Mouse (Mus musculus) gastrocnemius, adult 8-10 months (tissue): Measurements from ENCODE around the gene Tgfb1. TPM values are rescaled to one million over a fixed set of nuclear protein-coding genes. Genes with fewer than 3 reads are reported as not detected.

ENCODE experiments used
- DNase-seq, 2 experiments: peaks; one replicate each; pipeline ENCODE4 v3.0.0; 2022; ENCODE audit warnings: low spot score in 2 of 2
- total RNA-seq, 4 experiments: library from RNA; stranded (reverse); gene quantifications; 2 replicates each; pipeline ENCODE4 v1.2.4; 2022

The Tgfb1 gene
- total RNA-seq, 4 experiments from 2014 or later, result 2.1 to 4.7 (median 3.9) TPM

GRCm38 (mm10) chr7:25729396-25729795 lies 42.6 kb downstream of the Tgfb1 start:
- DNase-seq, result no peak

DNA sequence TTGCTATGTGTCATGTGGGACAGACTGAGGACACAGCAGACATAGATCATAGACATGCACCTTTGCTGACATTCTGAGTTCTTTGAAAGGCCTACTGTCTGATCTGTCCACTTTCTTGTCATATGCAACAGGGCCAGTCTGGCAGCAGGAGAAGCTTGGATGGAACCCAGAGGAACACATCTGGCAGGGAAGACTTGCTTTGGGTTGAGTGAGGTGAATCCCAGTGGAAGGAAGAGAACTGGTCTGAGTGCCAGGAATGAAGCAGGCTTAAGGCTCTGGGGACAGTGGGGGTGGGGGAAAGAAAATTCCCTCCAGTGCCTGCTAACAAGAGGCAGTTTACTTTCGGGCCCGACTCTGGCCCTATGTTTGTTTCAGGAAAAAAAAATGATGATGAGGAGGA lies 43.1 kb downstream of the Tgfb1 start:
- peak; percentile 67 to 71 for DNase-seq

DNA sequence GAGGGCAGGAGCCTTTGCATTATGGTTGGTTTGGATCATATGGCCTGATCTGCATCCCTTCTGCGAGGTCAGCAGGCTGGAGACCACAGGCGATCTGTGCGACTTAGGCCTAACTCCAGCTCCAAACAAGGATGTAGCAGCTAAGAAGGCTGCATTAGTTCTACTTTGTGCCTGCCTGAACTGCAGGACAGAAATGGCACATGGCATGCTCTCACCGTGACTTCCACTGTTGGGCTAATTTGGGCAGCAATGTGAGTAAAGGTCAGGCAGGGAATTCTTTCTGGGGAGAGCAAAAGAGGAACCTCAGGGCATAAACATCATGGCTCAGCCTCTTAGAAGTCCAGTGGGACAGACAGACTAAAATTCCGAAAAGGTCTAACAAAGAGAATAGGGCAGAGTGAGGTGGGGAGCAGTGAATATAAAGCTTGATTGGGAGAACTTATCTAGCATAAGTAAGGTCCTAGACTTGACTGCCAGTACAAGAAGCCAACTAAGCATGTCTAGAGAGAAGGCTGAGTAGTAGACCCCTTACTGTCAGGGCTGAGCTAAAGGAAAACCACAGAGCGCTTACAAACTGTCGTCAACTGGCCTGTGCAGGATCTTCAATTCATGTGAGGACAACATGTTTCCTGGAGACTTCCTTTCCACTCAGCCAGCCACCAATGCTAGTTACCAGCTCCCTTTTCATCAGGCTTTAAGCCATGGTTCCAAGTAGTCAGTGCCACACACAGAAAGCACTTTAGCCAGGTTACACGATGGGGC lies 44.7 kb downstream of the Tgfb1 start:
- no peak for DNase-seq

GRCm38 (mm10) chr7:25734991-25735390 lies 48.2 kb downstream of the Tgfb1 start:
- DNase-seq, result no peak

DNA sequence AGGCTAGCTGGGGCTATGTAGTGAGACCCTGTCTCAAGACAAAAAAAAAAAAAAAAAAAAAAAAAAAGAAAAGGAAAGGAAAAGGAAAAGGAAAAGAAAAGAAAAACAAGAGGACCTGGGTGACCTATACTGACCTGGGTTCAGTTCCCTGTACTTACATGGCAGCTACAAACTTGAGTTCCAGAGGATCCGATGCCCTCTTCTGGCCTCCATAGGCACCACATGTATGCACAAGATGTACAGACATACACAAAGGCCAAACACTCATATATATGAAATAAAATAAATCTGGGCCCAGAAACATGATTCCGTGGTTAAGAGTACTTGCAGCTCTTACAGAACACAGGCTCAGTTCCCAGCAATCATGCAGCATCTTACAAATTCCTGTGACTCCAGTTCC lies 50.1 kb downstream of the Tgfb1 start:
- DNase-seq, result no peak

DNA sequence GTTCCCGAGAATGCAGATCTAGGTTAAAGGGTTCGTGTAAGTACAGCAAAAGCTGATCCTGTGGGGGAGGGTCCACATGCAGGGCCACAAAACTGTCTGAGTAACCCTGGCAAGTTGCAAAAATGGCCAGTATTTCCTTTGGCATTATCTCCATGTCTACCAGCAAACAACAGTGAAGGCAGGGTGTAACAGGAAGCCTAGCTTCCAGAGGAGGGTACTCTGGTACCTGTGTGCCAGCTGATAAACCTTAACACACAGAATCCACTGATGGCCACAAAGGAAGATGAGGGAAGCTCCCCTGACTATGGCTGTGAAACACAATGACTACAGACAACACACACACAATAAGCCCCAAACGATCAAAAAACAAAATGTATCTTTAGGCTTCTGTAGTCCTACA lies 51.5 kb downstream of the Tgfb1 start:
- DNase-seq, result no peak

DNA sequence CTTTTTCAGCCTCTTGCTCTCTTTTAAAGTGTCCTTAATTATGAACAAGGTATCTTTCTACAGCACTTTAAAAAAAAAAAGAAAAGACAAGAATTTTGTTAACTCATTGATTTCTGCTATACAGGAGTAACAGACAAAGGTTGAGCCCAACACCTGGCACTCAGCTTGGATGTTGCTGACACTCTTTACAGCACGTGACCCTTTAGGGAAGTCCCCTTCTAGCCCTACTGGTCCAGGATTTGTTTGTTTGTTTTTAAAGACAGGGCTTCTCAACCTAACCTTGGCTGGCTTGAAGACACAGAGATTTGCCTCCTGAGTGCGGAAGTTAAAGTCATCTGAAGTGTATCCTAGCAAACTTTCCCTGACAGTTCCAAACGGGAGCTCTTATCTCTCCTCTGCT lies 60.0 kb downstream of the Tgfb1 start:
- no peak for DNase-seq

DNA sequence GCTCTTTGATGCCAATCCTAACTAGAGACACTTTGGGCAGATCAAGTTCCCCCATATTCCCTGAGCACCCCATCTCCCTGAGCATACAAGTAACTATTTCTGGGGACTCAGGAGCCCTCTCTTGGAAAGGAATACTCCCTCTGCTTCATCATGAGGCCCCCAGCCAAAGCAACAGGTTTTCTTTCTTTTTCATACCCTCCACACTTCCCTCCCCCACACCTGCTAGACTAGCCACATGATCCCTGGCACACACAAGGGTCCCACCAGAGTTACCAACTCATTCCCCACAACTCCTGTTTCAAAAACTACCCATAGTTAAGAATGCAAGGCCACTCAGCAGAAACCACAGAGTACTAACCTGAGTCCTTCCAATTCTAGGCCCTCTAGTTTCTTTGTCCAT lies 66.3 kb downstream of the Tgfb1 start:
- no peak for DNase-seq

DNA sequence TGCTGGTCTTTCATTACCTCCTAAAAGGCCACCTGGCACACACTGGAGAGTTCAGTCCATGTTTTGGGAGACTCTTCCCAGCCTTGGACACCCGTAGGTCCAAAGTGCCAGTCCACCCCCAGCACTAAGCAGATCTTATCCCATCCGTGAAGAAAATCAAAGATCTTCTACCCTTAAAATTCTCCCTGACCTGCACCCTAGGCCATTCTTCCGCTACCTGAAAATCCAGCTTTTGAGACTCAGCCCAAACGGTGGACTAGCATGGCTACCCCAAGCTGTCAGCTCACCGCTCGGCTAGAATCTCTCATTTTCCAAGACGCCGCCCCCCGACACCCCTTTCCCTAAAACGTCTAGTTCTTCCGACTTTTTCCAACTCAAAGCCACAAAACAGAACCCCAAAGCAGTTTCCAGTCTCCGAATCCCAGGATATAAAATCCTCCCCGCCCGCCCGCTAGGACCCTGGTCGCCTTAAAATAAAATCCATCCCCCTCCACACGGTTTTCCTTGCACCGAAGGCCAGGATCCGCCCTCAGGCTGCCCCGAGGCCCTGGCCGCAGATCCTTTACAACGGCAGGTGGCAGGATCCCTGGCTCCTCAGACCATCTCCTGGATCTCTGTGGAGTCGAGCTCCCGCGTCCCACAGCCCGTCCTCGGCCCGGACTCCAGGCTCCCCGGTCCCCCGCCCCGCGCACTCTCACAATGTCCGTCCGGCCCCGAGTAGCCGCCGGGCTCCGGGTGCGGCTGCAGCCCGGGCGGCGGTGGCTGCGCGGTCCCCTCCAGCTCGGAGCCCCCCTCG lies 67.0 kb downstream of the Tgfb1 start:
- peak in 1 of 2 experiments; percentile 46 for DNase-seq

- no peak for DNase-seq
Measured at GRCm38 (mm10) chr7:25754439-25754737, 67.6 kb downstream of the Tgfb1 start.

Other genes starting within 250 kb of the Tgfb1 start
- gene Ceacam1, start 209.4 kb upstream of the Tgfb1 start, total RNA-seq, result 1 to 10 TPM; 1.9 to 4.8 (median 3.3) TPM
- under 1 TPM; 0.17 to 0.67 (median 0.33) TPM for gene Ceacam2, start 147.1 kb upstream of the Tgfb1 start, total RNA-seq
- not detected for gene Erich4, start 71.1 kb upstream of the Tgfb1 start, total RNA-seq
- gene Dmac2, start 67.6 kb upstream of the Tgfb1 start, total RNA-seq, result 10 to 100 TPM; 32.4 to 38.1 (median 36.0) TPM
- 1 to 10 TPM in 2 of 4 experiments, under 1 TPM in 2; 0.22 to 1.5 (median 0.95) TPM for gene B3gnt8, start 60.3 kb upstream of the Tgfb1 start, total RNA-seq
- gene Bckdha, start 28.0 kb upstream of the Tgfb1 start, total RNA-seq, result 100 to 1,000 TPM; 116 to 140 (median 128) TPM
- 10 to 100 TPM; 24.3 to 32.8 (median 27.2) TPM for gene Exosc5, start 27.8 kb upstream of the Tgfb1 start, total RNA-seq
- gene Tmem91, start 11.8 kb upstream of the Tgfb1 start, total RNA-seq, result not detected
- gene B9d2, start 6.2 kb upstream of the Tgfb1 start, total RNA-seq, result 10 to 100 TPM in 1 of 4 experiments, 1 to 10 TPM in 3; 6.6 to 10.6 (median 6.8) TPM
- gene Ccdc97, start 32.1 kb downstream of the Tgfb1 start, total RNA-seq, result 10 to 100 TPM; 42.1 to 47.9 (median 46.9) TPM
- gene Hnrnpul1, start 67.8 kb downstream of the Tgfb1 start, total RNA-seq, result 10 to 100 TPM; 64.8 to 83.6 (median 73.5) TPM
- 10 to 100 TPM; 22.0 to 45.0 (median 28.1) TPM for gene Axl, start 101.7 kb downstream of the Tgfb1 start, total RNA-seq
- gene Cyp2s1, start 129.9 kb downstream of the Tgfb1 start, total RNA-seq, result under 1 TPM in 3 of 4 experiments, not detected in 1; 0.11 to 0.44 (median 0.22) TPM
- under 1 TPM in 1 of 4 experiments, not detected in 3; 0.13 TPM for gene Cyp2b10, start 210.6 kb downstream of the Tgfb1 start, total RNA-seq